Mouse (Mus musculus): ENCODE results near the gene Itpkb.

DNA sequence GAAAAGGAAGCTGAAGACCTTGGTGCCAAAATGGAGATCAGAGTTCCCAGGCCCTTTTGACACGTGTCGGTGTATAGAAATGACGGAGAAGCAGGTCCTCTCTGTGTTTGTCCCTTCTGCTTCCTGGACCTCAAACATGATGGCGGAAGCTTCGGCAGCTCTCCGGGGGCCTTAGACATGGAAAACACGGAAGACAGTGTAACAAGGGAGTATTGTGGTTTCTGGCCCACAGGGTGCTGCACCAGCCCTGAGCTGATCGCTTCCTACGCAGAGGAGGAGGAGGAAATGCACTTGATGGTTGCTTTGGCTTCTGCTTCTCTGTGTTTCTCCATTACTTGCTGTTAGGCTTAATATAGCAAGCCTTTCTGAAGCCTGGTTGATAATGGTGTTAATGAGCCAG, 34.2 kb upstream of the Itpkb start:
- TF ChIP-seq POLR2A (IDR thresholded peaks at IDR 0.05; ENCODE audit: insufficient read depth, low read length) (no peak), CTCF (IDR thresholded peaks at IDR 0.05; ENCODE audit: low read depth, low read length) (no peak)
